Mouse (Mus musculus): ENCODE measurements around the gene Plvap. TPM values are rescaled to one million over a fixed set of nuclear protein-coding genes. Genes with fewer than 3 reads are reported as not detected.

Gene Plvap
- polyA plus RNA-seq, 1 experiment from 2014 or later = 35.3 TPM

- ATAC-seq (ENCODE audit: low FRiP score) = no peak
- H3K27ac ChIP-seq (ENCODE audit: low read depth, low read length) = no peak overlapping the region
- H3K9ac ChIP-seq (ENCODE audit: low read depth, low read length) = no peak overlapping the region
- 46% methylated on average over 14 of the region's 16 CpGs for WGBS
- H3K36me3 ChIP-seq (ENCODE audit: control insufficient read depth, insufficient read depth, low read length) = no peaks in the 10 kb centered on the region
- no peak for DNase-seq (ENCODE audit: low spot score)
- H3K4me2 ChIP-seq (replicated peaks; ENCODE audit: low read depth, low read length) = no peak overlapping the region
- no peaks in the 10 kb centered on the region for H3K9me3 ChIP-seq (ENCODE audit: control insufficient read depth, low read length)
- H3K4me1 ChIP-seq (replicated peaks; ENCODE audit: control insufficient read depth, insufficient read depth, low read length) = no peaks in the 10 kb centered on the region; the same call in 1 of the 2 replicates
- H3K4me3 ChIP-seq (ENCODE audit: low read depth, low read length) = no peak overlapping the region
- no peaks in the 10 kb centered on the region for H3K27me3 ChIP-seq (ENCODE audit: control insufficient read depth, insufficient read depth, low read length)
Measured at GRCm38 (mm10) chr8:71498816-71499690, 12.5 kb downstream of the Plvap start.

- WGBS = 21% methylated on average over 15 of the region's 15 CpGs
- ATAC-seq (ENCODE audit: low FRiP score) (no peak), DNase-seq (ENCODE audit: low spot score) (no peak)
- H3K4me1 ChIP-seq (replicated peaks; ENCODE audit: control insufficient read depth, insufficient read depth, low read length) = no peaks in the 10 kb centered on the region; the same call in 1 of the 2 replicates
- H3K4me2 ChIP-seq (replicated peaks; ENCODE audit: low read depth, low read length) = no peak overlapping the region
- H3K9me3 ChIP-seq (ENCODE audit: control insufficient read depth, low read length) = no peaks in the 10 kb centered on the region
- no peak overlapping the region for H3K4me3 ChIP-seq (ENCODE audit: low read depth, low read length)
- no peak overlapping the region for H3K9ac ChIP-seq (ENCODE audit: low read depth, low read length)
- 0 out of 2 replicates have a peak overlapping the region, but pooled peaks have one; percentile 14 for H3K27ac ChIP-seq (ENCODE audit: low read depth, low read length)
- no peaks in the 10 kb centered on the region for H3K36me3 ChIP-seq (ENCODE audit: control insufficient read depth, insufficient read depth, low read length)
- H3K27me3 ChIP-seq (ENCODE audit: control insufficient read depth, insufficient read depth, low read length) = no peaks in the 10 kb centered on the region
Measured at GRCm38 (mm10) chr8:71497881-71498501, 13.6 kb downstream of the Plvap start.

- Histone ChIP-seq H3K36me3 (ENCODE audit: control insufficient read depth, insufficient read depth, low read length) (0 out of 2 replicates have a peak, but pooled peaks cover under 1% of the 10 kb centered on the region), H3K4me3 (ENCODE audit: low read depth, low read length) (no peak overlapping the region), H3K4me1 (replicated peaks; ENCODE audit: control insufficient read depth, insufficient read depth, low read length) (no peaks in the 10 kb centered on the region; the same call in 1 of the 2 replicates), H3K9me3 (ENCODE audit: control insufficient read depth, low read length) (no peaks in the 10 kb centered on the region), H3K27me3 (ENCODE audit: control insufficient read depth, insufficient read depth, low read length) (no peaks in the 10 kb centered on the region), H3K9ac (ENCODE audit: low read depth, low read length) (no peak overlapping the region), H3K27ac (ENCODE audit: low read depth, low read length) (no peak overlapping the region), H3K4me2 (replicated peaks; ENCODE audit: low read depth, low read length) (no peak overlapping the region)
- DNase-seq (ENCODE audit: low spot score) (no peak), ATAC-seq (ENCODE audit: low FRiP score) (no peak)
- 100% methylated on average over 1 of the region's 1 CpGs for WGBS
Measured at GRCm38 (mm10) chr8:71497077-71497645, 14.4 kb downstream of the Plvap start.

- H3K4me1 ChIP-seq (replicated peaks; ENCODE audit: control insufficient read depth, insufficient read depth, low read length) = no peaks in the 10 kb centered on the region; the same call in 1 of the 2 replicates
- H3K9ac ChIP-seq (ENCODE audit: low read depth, low read length) = no peak overlapping the region
- no peak overlapping the region for H3K4me3 ChIP-seq (ENCODE audit: low read depth, low read length)
- H3K27me3 ChIP-seq (ENCODE audit: control insufficient read depth, insufficient read depth, low read length) = no peaks in the 10 kb centered on the region
- ATAC-seq (ENCODE audit: low FRiP score) (no peak), DNase-seq (ENCODE audit: low spot score) (no peak)
- H3K27ac ChIP-seq (ENCODE audit: low read depth, low read length) = no peak overlapping the region
- 50% methylated on average over 11 of the region's 11 CpGs for WGBS
- H3K36me3 ChIP-seq (ENCODE audit: control insufficient read depth, insufficient read depth, low read length) = 0 out of 2 replicates have a peak, but pooled peaks cover 3% of the 10 kb centered on the region
- no peak overlapping the region for H3K4me2 ChIP-seq (replicated peaks; ENCODE audit: low read depth, low read length)
- no peaks in the 10 kb centered on the region for H3K9me3 ChIP-seq (ENCODE audit: control insufficient read depth, low read length)
Measured at GRCm38 (mm10) chr8:71496481-71496880, 15.1 kb downstream of the Plvap start.

GRCm38 (mm10) chr8:71495811-71496210 lies 15.7 kb downstream of the Plvap start:
- H3K4me2 ChIP-seq (replicated peaks; ENCODE audit: low read depth, low read length) = no peak overlapping the region
- H3K4me1 ChIP-seq (replicated peaks; ENCODE audit: control insufficient read depth, insufficient read depth, low read length) = no peaks in the 10 kb centered on the region; the same call in 1 of the 2 replicates
- ATAC-seq (ENCODE audit: low FRiP score) (no peak), DNase-seq (ENCODE audit: low spot score) (no peak)
- WGBS = 90% methylated on average over 5 of the region's 5 CpGs
- H3K36me3 ChIP-seq (ENCODE audit: control insufficient read depth, insufficient read depth, low read length) = 0 out of 2 replicates have a peak, but pooled peaks cover 3% of the 10 kb centered on the region
- no peak overlapping the region for H3K9ac ChIP-seq (ENCODE audit: low read depth, low read length)
- no peak overlapping the region for H3K27ac ChIP-seq (ENCODE audit: low read depth, low read length)
- no peak overlapping the region for H3K4me3 ChIP-seq (ENCODE audit: low read depth, low read length)
- no peaks in the 10 kb centered on the region for H3K9me3 ChIP-seq (ENCODE audit: control insufficient read depth, low read length)
- H3K27me3 ChIP-seq (ENCODE audit: control insufficient read depth, insufficient read depth, low read length) = no peaks in the 10 kb centered on the region

GRCm38 (mm10) chr8:71495039-71495438 lies 16.5 kb downstream of the Plvap start:
- Histone ChIP-seq H3K27ac (ENCODE audit: low read depth, low read length) (no peak overlapping the region), H3K36me3 (ENCODE audit: control insufficient read depth, insufficient read depth, low read length) (0 out of 2 replicates have a peak, but pooled peaks cover 3% of the 10 kb centered on the region), H3K9me3 (ENCODE audit: control insufficient read depth, low read length) (no peaks in the 10 kb centered on the region), H3K27me3 (ENCODE audit: control insufficient read depth, insufficient read depth, low read length) (no peaks in the 10 kb centered on the region), H3K4me2 (replicated peaks; ENCODE audit: low read depth, low read length) (no peak overlapping the region), H3K4me3 (ENCODE audit: low read depth, low read length) (no peak overlapping the region), H3K4me1 (replicated peaks; ENCODE audit: control insufficient read depth, insufficient read depth, low read length) (no peaks in the 10 kb centered on the region; the same call in 1 of the 2 replicates), H3K9ac (ENCODE audit: low read depth, low read length) (no peak overlapping the region)
- DNase-seq (ENCODE audit: low spot score) (peak; percentile 90), ATAC-seq (ENCODE audit: low FRiP score) (peak; percentile 77)
- WGBS = 33% methylated on average over 15 of the region's 16 CpGs

GRCm38 (mm10) chr8:71488454-71488853 lies 23.1 kb downstream of the Plvap start:
- peak; percentile 76 for ATAC-seq (ENCODE audit: low FRiP score)
- Histone ChIP-seq H3K4me3 (ENCODE audit: low read depth, low read length) (peak overlapping the region; percentile 64), H3K4me2 (replicated peaks; ENCODE audit: low read depth, low read length) (peak overlapping the region; percentile 93), H3K9me3 (ENCODE audit: control insufficient read depth, low read length) (no peaks in the 10 kb centered on the region), H3K27ac (ENCODE audit: low read depth, low read length) (no peak overlapping the region), H3K27me3 (ENCODE audit: control insufficient read depth, insufficient read depth, low read length) (no peaks in the 10 kb centered on the region), H3K36me3 (ENCODE audit: control insufficient read depth, insufficient read depth, low read length) (peaks cover 7% of the 10 kb centered on the region; the same call in 1 of the 2 replicates), H3K4me1 (replicated peaks; ENCODE audit: control insufficient read depth, insufficient read depth, low read length) (peaks cover 11% of the 10 kb centered on the region), H3K9ac (ENCODE audit: low read depth, low read length) (peak overlapping the region; percentile 74)
- 0% methylated on average over 22 of the region's 22 CpGs for WGBS
- DNase-seq (ENCODE audit: low spot score) = peak; percentile 94

GRCm38 (mm10) chr8:71487691-71488445 lies 23.7 kb downstream of the Plvap start, which contains the start of gene Gtpbp3:
Gene Gtpbp3, plus strand, starts transcription at chr8:71488103.
- Histone ChIP-seq H3K4me3 (ENCODE audit: low read depth, low read length) (peak within 1 kb of the TSS; percentile 64), H3K9ac (ENCODE audit: low read depth, low read length) (peak within 1 kb of the TSS; percentile 74), H3K9me3 (ENCODE audit: control insufficient read depth, low read length) (no peaks in the 10 kb centered on the region), H3K36me3 (ENCODE audit: control insufficient read depth, insufficient read depth, low read length) (peaks cover 7% of the 10 kb centered on the region; the same call in 1 of the 2 replicates), H3K4me2 (replicated peaks; ENCODE audit: low read depth, low read length) (peak within 1 kb of the TSS; percentile 93), H3K27ac (ENCODE audit: low read depth, low read length) (peak within 1 kb of the TSS; percentile 72), H3K4me1 (replicated peaks; ENCODE audit: control insufficient read depth, insufficient read depth, low read length) (peaks cover 11% of the 10 kb centered on the region), H3K27me3 (ENCODE audit: control insufficient read depth, insufficient read depth, low read length) (no peaks in the 10 kb centered on the region)
- peak; percentile 80 for DNase-seq (ENCODE audit: low spot score)
- ATAC-seq (ENCODE audit: low FRiP score) = peak; percentile 31; the same call in 1 of the 2 replicates
- WGBS = under 1% methylated on average over 33 of the region's 33 CpGs
